Mouse (Mus musculus) cerebellum, adult 9-10 months (tissue): ENCODE measurements around the gene Cpm.

Experiments used
- DNase-seq: peaks from one replicate; pipeline ENCODE4 v3.0.0; 2022

The Cpm gene

DNA sequence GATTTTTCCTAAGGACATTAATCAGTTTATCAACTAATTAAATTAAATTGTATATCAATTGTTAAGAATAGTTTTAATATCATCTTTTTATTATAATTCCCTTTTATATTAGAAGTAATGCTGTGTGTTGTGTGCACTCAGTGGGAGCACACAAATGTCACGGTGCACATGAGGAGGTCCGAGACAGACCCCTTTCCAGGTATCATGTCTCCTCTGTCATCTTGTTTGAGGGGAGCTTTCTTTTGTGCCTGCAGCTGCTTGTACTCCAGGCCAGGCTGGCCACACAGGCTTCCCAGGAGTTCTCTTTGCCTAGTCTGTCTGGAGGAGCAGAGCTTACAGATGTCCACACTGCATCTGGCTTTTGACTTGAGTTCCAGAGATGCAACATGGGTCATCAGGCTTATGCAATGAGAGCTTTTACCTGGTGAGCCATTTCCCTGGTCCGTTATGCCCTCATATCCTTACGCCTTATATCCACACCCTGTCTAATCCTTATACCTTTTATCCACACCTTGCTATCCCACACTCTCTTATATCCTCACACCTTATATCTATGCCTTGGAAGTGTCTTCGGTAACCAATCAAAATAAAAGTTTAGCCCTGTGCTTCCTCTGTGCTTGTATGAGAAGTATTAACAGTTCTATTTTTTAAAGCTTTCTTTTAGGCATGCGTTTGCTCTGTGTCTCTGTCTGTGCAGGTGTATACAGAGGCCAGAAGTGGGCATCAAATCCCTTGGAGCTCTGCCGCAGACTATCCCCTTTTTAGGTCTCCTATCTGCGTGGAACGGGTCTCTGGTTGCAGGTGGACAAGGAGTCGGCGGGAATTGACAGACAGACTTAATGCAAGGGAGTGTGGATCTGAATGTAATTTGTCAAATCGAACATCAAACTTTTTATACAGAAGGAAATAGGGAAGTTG, 7.4 kb upstream of the Cpm start:
- no peak for DNase-seq

DNA sequence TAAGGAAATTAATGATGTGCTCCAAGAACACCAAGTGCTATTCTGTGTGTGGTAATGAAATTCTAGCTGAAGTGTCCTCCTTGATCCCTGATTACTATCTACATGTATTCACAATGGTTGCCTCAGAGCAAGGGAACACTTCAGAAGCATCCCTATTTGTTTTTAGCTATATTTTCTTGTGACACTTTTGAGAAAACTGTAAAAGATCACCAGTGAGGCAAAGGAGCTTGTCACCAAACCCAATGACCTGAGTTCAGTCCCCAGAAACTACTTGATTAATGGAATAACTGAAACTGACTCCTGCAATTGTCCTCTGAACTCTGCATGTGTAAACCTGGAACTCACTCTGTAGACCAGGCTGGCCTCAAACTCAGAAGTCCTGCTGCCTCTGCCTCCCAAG, 5.9 kb upstream of the Cpm start:
- DNase-seq: no peak

DNA sequence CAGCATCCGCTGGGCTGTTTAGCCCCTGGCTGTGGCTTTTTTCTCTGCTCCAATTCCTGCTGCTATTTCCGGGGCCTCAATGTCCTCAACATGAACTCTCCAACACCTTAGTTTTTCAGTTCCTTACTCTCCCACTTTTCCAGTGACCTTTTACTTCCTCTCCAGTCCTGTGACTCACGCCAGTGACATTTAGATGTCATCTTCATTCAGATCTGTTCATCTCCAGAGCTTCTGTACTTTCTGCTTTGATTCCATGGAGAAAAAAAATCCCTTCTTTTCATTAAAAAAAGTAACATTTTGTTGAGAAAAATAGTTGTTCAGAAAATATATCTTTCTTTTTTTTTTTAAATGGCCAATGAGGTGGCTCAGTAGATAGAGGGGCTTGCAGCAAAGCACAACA, 5.1 kb upstream of the Cpm start:
- DNase-seq: no peak

DNA sequence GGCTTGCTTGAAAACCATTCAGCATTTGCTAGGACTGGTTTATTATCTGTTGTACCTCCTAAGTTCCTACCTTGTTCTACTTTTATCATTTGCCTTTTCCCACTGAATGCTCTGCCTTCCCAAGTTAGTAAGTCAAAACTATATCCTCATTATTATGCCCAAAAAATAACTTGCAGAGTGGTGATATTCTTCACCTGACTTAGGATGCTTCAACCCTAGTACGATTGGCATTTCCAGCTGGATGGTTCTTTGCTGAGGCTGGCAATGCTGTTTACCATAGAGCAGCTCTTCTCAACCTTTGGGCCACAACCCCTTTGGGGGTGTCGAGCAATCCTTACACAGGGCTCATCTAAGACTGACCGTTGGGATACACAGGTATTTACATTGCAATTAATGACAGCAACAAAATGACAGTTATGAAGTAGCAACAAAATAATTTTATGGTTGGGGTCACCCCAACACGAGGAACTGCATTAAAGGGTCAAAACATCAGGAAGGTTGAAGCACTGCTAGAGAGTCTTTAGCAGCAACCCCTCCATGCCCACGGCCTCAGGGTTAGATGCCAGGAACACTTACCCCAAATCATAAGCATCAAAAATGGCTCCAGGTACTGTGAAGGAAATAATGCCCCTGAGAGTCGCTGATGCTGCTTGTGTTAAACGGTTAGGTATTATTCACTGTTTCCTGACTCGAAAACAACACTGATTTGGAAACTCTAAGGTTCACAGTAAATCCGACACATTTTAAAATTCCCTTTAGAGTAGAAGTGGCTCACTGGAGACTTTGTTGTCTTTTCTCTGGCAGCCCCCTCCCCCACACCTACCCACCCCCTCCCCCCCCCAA, 4.4 kb upstream of the Cpm start:
- no peak for DNase-seq

DNA sequence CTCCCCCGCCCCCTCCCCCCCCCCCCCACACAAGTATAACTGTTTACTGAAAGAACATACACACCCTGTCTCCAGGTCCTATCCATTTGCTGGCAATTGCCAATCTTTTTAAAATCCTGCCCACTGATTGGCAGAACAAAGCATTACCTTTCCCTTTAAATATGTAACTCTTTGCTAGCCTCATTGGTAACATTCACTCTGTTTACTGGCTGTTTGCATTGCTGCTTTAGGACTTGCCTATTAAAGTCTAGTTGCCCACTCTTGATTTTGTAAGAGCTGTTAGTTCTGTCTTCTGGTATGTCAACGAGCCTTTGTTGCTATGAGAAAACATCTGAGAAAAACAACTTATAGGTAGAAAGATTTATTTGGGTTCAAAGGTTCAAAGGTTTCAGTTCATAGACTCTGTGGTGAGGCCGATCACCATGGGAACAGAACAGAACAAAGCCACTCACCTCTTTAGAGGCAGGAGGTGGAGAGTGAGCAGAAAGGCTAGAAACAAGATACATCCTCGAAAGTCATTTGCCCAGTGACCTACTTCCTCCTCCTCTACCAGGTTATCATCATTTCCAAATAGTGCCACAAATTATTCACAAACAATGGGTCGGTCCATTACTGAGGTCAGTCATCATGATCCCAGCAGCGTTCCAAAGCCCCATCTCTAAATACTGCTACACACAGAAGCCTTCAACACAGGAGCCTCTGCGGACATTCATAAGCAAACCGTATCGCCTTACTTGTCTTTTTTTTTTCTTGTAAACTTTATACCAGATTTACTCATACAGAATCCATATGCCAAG, 3.6 kb upstream of the Cpm start:
- DNase-seq: no peak

DNA sequence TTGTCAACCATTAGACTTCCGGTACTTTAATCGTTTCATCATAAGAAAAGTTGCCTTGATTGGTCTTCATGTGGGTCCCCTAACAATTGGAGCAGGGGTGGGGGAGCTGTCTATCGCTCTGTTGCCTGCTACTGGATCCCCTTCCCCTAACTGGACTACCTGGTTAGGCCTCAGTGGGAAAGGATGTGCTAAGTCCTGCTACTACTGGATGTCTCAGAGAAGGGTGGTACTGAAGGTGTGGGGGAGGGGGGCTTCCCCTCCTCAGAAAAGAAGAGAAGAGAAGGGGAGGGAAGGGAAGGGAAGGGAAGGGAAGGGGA, 3.0 kb upstream of the Cpm start:
- DNase-seq: no peak

DNA sequence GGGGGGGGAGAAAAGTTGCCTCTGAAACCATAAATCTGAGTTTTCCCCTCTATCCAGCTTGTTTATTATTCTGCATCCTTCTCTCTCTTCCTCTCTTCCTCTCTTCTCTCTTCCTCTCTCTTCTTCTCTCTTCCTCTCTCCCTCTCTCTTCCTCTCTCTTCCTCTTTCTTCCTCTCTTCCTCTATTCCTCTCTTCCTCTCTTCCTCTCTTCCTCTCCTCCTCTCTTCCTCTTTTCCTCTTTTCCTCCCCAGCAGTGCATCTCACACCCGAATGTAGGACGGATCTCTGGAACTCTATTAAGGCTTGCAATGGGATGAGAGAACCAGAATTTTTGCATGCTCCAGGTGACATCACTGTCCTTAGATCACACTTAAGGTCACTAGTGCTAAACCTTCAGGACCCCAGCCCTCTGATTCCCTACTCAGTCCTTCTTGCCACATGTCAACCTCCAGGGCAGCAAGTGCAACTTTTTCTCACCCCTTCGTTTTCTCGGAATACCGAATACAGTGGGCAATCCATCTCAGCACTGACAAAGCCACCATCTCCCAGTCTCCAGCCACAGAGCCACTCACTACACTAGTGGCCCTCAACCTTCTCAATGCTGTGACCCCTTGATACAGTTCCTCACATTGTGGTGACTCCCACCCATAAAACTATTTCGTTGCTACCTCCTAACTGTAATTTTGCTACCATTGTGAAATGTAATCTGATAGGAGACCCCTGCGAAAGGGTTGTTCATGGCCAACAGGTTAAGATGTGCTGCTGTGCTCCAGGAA, 2.3 kb upstream of the Cpm start:
- DNase-seq: no peak

DNA sequence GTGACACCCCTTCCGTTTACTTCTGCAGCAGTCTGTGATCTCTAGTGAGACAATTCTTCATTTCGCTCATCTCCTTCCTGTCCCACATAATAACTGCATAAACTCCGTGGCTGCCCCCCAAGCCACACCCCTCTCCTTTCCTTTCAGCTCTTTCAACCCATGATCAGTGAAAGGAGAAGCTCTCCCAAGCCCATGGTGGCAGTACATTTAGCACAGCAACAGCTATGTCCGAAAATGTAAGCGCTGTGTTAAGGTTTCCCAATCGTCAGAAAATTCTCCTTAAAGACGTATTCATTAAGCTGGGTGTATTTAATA, 1.7 kb upstream of the Cpm start:
- no peak for DNase-seq

DNA sequence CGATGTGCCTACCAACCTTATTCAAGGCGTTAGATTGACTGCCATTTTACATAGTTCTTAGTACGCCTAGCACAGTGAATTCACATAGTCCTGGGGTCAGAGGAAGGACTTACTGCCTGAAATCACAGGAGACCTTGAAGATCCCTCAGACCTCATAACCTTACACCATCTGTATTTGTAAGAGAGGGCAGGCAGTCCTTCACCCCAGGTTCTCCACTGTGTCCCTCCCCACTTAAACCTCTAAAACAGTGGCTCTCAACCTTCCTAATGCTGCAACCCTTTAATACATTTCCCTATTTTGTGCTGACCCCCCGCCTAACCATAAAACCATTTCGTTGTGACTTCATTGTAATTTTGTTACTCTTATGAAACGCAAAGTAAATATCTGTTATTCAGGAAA, 1.4 kb upstream of the Cpm start:
- DNase-seq: no peak

DNA sequence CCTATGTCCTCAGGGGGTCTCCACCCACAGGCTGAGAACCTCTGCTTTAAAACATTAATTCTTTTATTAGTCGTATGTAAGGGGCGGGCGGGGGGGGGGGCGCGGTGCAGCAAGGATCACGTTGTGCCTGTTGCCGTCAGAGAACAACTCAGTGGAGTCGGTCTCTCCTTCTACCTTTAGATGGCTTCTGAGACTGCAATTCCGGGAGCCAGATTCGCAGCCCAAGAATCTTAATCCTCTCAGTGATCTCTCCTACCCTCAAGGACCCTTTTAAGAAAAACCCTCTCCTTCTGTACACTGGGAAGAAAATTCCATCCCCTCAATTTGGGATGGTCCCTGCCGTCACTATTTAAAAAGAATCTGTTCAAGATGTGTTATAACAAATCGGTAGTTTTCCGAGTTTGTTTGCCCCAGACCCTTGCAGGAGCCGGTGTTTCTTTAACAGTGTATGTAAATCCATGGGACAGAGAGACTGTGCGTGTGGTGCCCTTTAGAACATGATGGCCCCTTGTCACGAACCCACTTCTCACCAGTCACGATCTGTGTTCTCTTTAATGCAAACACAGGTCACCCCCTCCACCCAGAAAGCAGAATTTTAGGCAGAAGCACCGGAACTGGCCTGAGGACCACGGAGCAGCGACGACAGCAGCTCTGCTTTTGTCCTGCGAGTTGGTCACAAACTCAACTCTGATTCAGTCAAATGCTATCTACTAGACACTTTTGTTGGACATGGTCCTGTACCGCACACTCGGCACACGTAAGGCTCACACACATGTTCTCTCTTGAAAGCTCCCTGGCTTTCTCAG, 734 bp upstream of the Cpm start:
- no peak for DNase-seq

DNA sequence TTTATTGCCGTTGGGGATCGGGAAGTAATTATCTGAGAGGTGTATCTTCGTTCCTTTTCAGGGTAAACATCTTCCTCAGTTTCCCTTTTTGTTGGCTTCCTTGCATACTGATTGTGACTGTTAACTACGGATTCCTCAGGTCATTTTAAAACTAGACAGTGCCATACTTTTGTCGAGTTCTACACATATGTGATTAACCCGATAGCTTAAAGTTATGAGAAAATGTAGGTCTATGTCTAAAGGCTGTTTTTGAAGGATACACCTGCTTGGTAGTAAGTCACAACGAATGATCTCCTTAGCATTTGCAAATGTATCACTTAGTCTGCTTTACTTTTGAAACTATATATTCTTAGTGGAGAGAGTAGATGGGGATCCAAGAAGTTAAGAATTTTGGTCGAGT, 876 bp downstream of the Cpm start:
- no peak for DNase-seq

DNA sequence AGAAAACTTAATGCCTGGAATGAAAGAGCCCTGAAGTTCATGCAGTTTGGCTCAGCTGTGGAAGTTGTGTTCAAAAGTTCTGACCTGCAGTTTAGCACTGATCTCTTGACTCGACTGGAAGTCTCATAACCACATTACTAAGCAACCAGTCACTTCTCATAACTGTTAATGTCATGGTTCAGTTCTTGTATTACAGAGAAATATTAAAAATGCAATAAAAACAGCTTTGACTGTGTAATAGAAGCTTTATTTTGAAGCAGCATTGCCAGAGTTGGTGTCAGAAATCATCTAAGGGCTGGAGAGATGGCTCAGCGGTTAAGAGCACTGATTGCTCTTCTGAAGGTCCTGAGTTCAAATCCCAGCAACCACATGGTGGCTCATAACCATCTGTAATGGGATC, 1.5 kb downstream of the Cpm start:
- DNase-seq: no peak

DNA sequence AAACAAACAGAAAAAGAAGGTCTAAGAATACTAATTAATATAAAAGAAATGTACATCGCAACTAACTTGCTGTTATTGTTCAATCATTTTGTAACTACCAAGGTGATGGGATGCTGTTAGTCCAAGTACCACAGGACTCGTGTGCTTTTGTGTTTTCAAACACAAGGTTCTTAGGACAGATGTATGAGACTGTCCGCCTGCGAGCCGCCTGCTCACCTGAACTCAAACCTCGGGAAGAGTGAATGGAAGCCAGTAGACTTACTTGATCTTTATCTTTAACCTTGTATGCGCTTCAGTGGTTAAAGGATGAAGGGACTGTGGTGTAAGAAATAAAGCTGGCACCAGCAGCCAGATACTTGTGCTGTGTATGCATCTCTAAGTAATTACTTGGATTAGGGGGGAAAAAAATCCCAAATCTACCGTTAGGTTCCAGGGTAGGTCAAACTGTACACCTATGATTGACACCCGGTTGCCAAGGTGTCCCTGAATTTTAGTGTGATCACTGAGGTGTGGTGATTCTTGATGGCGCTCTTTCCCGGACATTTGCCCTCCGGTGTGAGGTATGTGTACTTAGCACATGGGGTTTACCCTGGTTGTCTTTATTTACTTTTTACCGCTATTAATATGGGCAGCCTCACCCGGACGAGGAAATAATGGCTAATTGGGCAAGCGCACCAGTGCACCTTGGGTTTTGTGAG, 2.4 kb downstream of the Cpm start:
- DNase-seq: no peak

DNA sequence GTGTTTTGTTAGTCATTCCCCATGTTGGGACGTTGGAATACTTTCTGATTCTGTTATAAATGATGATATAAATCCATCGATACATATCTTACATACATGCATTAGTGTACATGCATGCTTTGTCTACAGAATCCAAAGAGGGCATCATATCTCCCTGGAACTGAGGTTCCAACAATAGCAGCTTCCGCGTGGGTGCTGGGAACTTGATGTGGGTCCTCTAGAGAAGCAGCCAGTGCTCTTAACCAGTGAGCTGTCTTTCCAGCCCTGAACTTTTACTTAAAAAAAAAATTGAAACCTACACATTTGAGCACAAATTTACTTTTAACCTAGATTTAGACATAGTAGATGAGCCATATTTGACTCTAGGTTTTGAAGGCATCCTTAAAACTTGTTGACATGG, 3.1 kb downstream of the Cpm start:
- no peak for DNase-seq

DNA sequence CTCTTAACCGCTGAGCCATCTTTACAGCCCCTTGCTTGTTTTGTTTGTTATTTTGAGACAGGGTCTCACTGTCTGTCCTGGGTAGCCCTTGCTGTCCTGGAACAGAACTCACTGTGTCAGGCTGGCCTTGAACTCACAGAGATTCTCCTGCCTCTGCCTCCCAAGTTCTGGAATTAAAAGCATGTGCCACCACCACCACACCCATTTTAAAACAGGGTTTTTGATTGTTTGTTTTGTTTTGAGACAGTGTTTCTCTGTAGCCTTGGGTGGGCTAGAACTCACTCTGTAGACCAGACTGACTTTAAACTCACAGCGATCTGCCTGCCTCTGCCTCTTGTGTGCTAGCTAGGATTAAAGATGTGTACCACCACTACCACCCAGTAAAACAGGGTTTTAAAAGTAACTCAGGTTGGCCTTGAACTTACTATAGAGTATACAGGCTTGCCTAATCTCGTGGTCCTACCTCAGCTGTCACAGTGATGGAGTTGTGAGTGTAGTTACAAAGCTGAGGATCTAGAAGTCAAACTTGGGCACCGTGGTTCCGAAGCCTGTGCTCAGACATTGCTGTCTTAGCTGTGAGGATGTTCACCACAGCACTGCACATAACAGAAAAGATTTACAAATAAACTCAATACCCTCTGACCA, 4.4 kb downstream of the Cpm start:
- DNase-seq: no peak

DNA sequence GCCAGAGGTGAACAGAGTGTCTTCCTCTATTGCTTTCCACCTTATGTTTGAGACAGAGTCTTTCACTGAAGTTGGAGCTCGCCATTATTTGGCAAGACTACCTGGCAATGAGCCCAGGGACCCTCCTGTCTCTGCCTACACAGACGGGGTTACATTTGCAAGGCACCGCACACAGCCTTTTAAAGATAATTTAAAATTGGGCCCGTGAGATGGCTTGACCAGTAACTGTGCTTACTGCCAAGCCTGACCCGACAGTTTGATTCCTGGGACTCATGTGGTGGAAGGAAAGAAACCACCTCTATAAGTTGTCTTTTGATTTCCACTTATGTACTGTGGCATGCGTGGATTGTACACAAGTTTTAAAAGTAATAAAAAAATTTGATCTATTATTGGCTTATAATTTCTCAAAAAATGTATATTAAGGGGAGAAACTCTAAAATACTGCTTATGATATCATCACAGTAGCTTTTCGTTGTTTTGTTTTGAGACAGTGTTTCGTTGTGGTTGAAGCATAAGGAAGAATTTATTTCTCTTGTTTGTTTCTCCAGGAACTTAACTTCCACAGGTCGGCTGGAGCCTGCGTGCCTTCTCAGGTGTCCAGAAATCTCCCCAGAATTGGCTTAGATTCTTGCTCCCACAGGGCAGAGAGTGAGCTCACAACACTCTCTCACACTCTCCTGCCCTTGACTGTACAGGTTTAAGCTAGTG, 5.2 kb downstream of the Cpm start:
- DNase-seq: no peak

DNA sequence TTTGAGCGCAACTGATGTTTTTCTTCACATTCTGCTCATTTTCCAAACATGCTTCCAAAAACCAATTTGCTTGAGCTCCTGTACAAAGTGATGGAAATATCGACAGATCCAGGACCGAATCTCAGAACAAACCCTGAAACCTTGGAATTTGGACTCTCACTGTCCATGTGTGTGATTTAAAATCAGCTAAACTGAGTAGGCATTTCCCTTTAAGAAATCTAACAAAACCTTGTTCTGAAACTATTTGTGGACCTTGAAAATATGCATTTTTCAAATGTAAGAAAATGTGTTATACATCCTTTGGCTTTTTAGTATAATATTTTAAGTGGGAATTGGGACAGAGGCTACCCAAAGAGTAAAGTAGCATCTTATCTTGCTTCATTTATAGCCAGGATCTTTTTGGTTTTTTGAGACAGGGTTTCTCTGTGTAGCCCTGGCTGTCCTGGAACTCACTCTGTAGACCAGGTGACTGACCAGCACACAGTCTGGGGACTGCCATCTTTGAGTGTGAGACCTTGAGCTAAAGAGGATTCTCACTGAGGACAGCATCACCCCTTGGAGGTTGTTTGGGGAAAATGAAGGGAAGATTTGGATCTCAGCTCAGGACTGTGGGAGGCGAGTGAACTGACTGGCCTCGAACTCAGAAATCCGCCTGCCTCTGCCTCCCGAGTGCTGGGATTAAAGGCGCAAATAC, 5.9 kb downstream of the Cpm start:
- no peak for DNase-seq

DNA sequence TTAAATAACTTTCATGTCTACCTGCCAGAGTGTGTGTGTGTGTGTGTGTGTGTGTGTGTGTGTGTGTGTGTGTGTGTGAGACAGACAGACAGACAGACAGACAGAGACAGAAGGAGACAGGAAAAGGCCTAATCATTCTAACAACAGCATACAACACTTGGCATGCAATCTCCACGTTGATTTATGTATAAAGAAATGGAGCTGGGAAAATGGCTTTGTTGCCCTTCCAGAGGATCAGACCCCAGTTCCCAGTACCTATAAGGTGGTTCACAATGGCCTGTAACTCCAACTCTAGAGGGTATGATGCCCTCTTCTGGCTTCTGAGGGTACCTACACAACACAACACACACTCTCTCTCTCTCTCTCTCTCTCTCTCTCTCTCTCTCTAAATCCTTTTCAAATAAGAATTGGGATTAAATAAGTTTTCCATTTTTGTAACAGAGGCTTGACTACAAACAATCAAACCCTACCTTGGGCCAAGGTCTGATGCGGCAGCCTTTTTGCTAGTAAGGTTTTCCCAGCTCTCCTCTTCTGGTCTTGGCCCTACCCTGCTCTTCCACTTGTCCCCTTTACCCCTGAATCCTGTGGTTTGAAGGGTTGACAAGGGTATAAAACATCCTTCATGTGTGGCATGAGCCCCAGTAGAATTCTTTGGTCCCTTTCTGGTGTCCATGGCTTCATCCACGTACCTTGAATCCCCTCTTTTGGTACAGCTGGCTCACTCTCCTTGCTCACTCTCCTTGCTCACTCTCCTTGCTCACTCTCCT, 6.7 kb downstream of the Cpm start:
- DNase-seq: no peak
